Mouse (Mus musculus) heart, embryonic 14.5 days (tissue): ENCODE results near the gene Ceacam3. TPM values are rescaled to one million over a fixed set of nuclear protein-coding genes. Genes with fewer than 3 reads are reported as not detected.

Experiments used
- ATAC-seq: fragments of 200-750 bp; cut with Nextera tagmentation; 2 replicates; pipeline ENCODE4 v1.8.0; 2017; ENCODE audit warnings: low read depth, moderate TSS enrichment; ENCODE audit not compliant: insufficient number of reproducible peaks, insufficient read depth, low FRiP score
- H3K27ac ChIP-seq, 2 experiments: fragments of 200-500 bp in 1 of 2; fragments of 300-500 bp in 1 of 2; sonication (generic) in 1 of 2; replicated peaks in 1 of 2; 2 replicates each; pipeline ENCODE4 v1.5.1; 2012 to 2014; ENCODE audit warnings: low read depth in 2 of 2, low read length in 2 of 2, control low read depth in 1 of 2, mild to moderate bottlenecking in 1 of 2, mixed read lengths in 1 of 2; ENCODE audit not compliant: control insufficient read depth in 1 of 2, insufficient read depth in 1 of 2
- H3K27me3 ChIP-seq: fragments of 300-500 bp; sonication (generic); 2 replicates; pipeline ENCODE4 v1.6.1; 2014; ENCODE audit warnings: mild to moderate bottlenecking, low read length, control low read depth; ENCODE audit not compliant: control insufficient read depth, insufficient read depth
- H3K36me3 ChIP-seq: fragments of 300-500 bp; sonication (generic); 2 replicates; pipeline ENCODE4 v1.6.1; 2014; ENCODE audit warnings: mild to moderate bottlenecking, control low read depth, low read length, mixed read lengths; ENCODE audit not compliant: control insufficient read depth, insufficient read depth
- H3K4me1 ChIP-seq, 2 experiments: fragments of 200-500 bp in 1 of 2; fragments of 300-500 bp in 1 of 2; sonication (generic) in 1 of 2; 2 replicates each; pipeline ENCODE4 v1.6.1; 2012 to 2014; ENCODE audit warnings: low read length in 2 of 2, control low read depth in 1 of 2, mixed read lengths in 1 of 2; ENCODE audit not compliant: control insufficient read depth in 2 of 2, insufficient read depth in 2 of 2
- H3K4me2 ChIP-seq: fragments of 300-500 bp; sonication (generic); 2 replicates; pipeline ENCODE4 v1.6.1; 2014; ENCODE audit warnings: mild to moderate bottlenecking, low read length
- H3K4me3 ChIP-seq, 2 experiments: fragments of 200-500 bp in 1 of 2; fragments of 300-500 bp in 1 of 2; sonication (generic) in 1 of 2; 2 replicates each; pipeline ENCODE4 v1.5.1; 2012 to 2014; ENCODE audit warnings: low read length in 2 of 2, mild to moderate bottlenecking in 2 of 2, control low read depth in 1 of 2, low read depth in 1 of 2, moderate library complexity in 1 of 2; ENCODE audit not compliant: control insufficient read depth in 1 of 2, insufficient read depth in 1 of 2
- H3K9ac ChIP-seq: fragments of 300-500 bp; sonication (generic); 2 replicates; pipeline ENCODE4 v1.6.1; 2014; ENCODE audit warnings: mild to moderate bottlenecking, low read length
- H3K9me3 ChIP-seq: fragments of 300-500 bp; sonication (generic); 2 replicates; pipeline ENCODE4 v1.6.1; 2016; ENCODE audit warnings: low read length, control low read depth; ENCODE audit not compliant: control insufficient read depth
- WGBS: fragments of 180-500 bp; shearing (Covaris S2); extraction: QIAGEN DNeasy Blood & Tissue Kit; methylation state at CpG from one replicate; pipeline ENCODE4 v1.1.7; 2014; 5-methylcytosine and 5-hydroxymethylcytosine counted together
- polyA plus RNA-seq: library from polyadenylated mRNA; unstranded; fragments of >200 nt; fragmentation: Nextera tagmentation; extraction: Ambion mirVana; gene quantifications from 2 replicates; pipeline ENCODE4 v1.2.1, GENCODE M21; 2014

The Ceacam3 gene
- polyA plus RNA-seq, 1 experiment from 2014 or later: not detected

- Histone ChIP-seq H3K4me1 (no peaks in the 10 kb centered on the region), H3K36me3 (no peaks in the 10 kb centered on the region), H3K27me3 (no peaks in the 10 kb centered on the region), H3K9me3 (peaks cover 41% of the 10 kb centered on the region; the same call in 1 of the 2 replicates), H3K9ac (no peak overlapping the region), H3K4me2 (no peak overlapping the region), H3K4me3 (no peak overlapping the region), H3K27ac (no peak overlapping the region)
- ATAC-seq: no peak
- 53% methylated on average over 3 of the region's 3 CpGs for WGBS
Measured at GRCm38 (mm10) chr7:17205530-17206184, 55.6 kb downstream of the Ceacam3 start.

Other genes with a start within 250 kb of the Ceacam3 start
- gene Ptgir, start 243.8 kb upstream of the Ceacam3 start, polyA plus RNA-seq: 0.38 and 0.57 TPM in 2 replicates
- 119 and 152 TPM in 2 replicates for gene Calm3, start 226.2 kb upstream of the Ceacam3 start, polyA plus RNA-seq
- 2.8 TPM in 2 replicates for gene Pnmal2, start 205.6 kb upstream of the Ceacam3 start, polyA plus RNA-seq
- gene Pnmal1, start 190.6 kb upstream of the Ceacam3 start, polyA plus RNA-seq: 0.04 and 0.45 TPM in 2 replicates
- gene Gm42372, start 167.2 kb upstream of the Ceacam3 start, polyA plus RNA-seq: 0.08 and 0.12 TPM in 2 replicates
- 21.9 and 26.8 TPM in 2 replicates for gene Ccdc8, start 157.6 kb upstream of the Ceacam3 start, polyA plus RNA-seq
- 88.4 and 89.1 TPM in 2 replicates for gene Ppp5c, start 122.4 kb upstream of the Ceacam3 start, polyA plus RNA-seq
- gene Hif3a, start 87.9 kb upstream of the Ceacam3 start, polyA plus RNA-seq: 43.7 and 51.6 TPM in 2 replicates
- 0.16 and 0.23 TPM in 2 replicates for gene Psg16, start 76.2 kb upstream of the Ceacam3 start, polyA plus RNA-seq
- gene Psg29, start 53.2 kb downstream of the Ceacam3 start, polyA plus RNA-seq: not detected in 2 replicates